Mouse (Mus musculus): ENCODE measurements around the gene Slc24a2. TPM values are rescaled to one million over a fixed set of nuclear protein-coding genes. Genes with fewer than 3 reads are reported as not detected.

Slc24a2 gene
- polyA plus RNA-seq, 1 experiment = not detected

- H3K36me3 ChIP-seq (ENCODE audit: control insufficient read depth, insufficient read depth, low read length) = no peaks in the 10 kb centered on the region
- no peaks in the 10 kb centered on the region for H3K27me3 ChIP-seq (ENCODE audit: control insufficient read depth, insufficient read depth, low read length)
- H3K4me3 ChIP-seq (ENCODE audit: low read depth, low read length) = no peak overlapping the region
- 86% methylated on average over 10 of the region's 10 CpGs for WGBS
- no peak for TF ChIP-seq POLR2A (IDR thresholded peaks at IDR 0.05; ENCODE audit: low read depth, low read length)
- TF ChIP-seq CTCF (IDR thresholded peaks at IDR 0.05; ENCODE audit: extremely low read depth, insufficient read length, insufficient replicate concordance, low read depth, low read length) = no peak
- H3K4me1 ChIP-seq (ENCODE audit: control insufficient read depth, insufficient read depth, insufficient read length, low read length) = no peaks in the 10 kb centered on the region
- H3K27ac ChIP-seq (ENCODE audit: insufficient read depth, low read depth, low read length) = no peak overlapping the region
These were observed 194.6 kb downstream of the Slc24a2 start for GRCm38 (mm10) chr4:87035701-87036100.

- TF ChIP-seq POLR2A (IDR thresholded peaks at IDR 0.05; ENCODE audit: low read depth, low read length) = no peak
- no peak overlapping the region for H3K4me3 ChIP-seq (ENCODE audit: low read depth, low read length)
- no peaks in the 10 kb centered on the region for H3K36me3 ChIP-seq (ENCODE audit: control insufficient read depth, insufficient read depth, low read length)
- H3K4me1 ChIP-seq (ENCODE audit: control insufficient read depth, insufficient read depth, insufficient read length, low read length) = no peaks in the 10 kb centered on the region
- 86% methylated on average over 8 of the region's 8 CpGs for WGBS
- no peaks in the 10 kb centered on the region for H3K27me3 ChIP-seq (ENCODE audit: control insufficient read depth, insufficient read depth, low read length)
- no peak overlapping the region for H3K27ac ChIP-seq (ENCODE audit: insufficient read depth, low read depth, low read length)
These were observed 197.6 kb downstream of the Slc24a2 start for GRCm38 (mm10) chr4:87032632-87033031.

- no peak overlapping the region for H3K27ac ChIP-seq (ENCODE audit: insufficient read depth, low read depth, low read length)
These were observed 199.2 kb downstream of the Slc24a2 start for GRCm38 (mm10) chr4:87031076-87031475.

GRCm38 (mm10) chr4:87026311-87027151, 203.7 kb downstream of the Slc24a2 start:
- WGBS = 69% methylated on average over 14 of the region's 14 CpGs
- Histone ChIP-seq H3K27ac (ENCODE audit: insufficient read depth, low read depth, low read length) (no peak overlapping the region), H3K4me3 (ENCODE audit: low read depth, low read length) (no peak overlapping the region), H3K4me1 (ENCODE audit: control insufficient read depth, insufficient read depth, insufficient read length, low read length) (no peaks in the 10 kb centered on the region), H3K27me3 (ENCODE audit: control insufficient read depth, insufficient read depth, low read length) (no peaks in the 10 kb centered on the region), H3K36me3 (ENCODE audit: control insufficient read depth, insufficient read depth, low read length) (no peaks in the 10 kb centered on the region)
- TF ChIP-seq POLR2A (IDR thresholded peaks at IDR 0.05; ENCODE audit: low read depth, low read length) (no peak), CTCF (IDR thresholded peaks at IDR 0.05; ENCODE audit: extremely low read depth, insufficient read length, insufficient replicate concordance, low read depth, low read length) (no peak)

More at GRCm38 (mm10) chr4:87031076-87031475, 199.2 kb downstream of the Slc24a2 start:
- Histone ChIP-seq H3K4me1 (ENCODE audit: control insufficient read depth, insufficient read depth, insufficient read length, low read length) (no peaks in the 10 kb centered on the region), H3K36me3 (ENCODE audit: control insufficient read depth, insufficient read depth, low read length) (no peaks in the 10 kb centered on the region), H3K4me3 (ENCODE audit: low read depth, low read length) (no peak overlapping the region), H3K27me3 (ENCODE audit: control insufficient read depth, insufficient read depth, low read length) (no peaks in the 10 kb centered on the region)
- TF ChIP-seq CTCF (IDR thresholded peaks at IDR 0.05; ENCODE audit: extremely low read depth, insufficient read length, insufficient replicate concordance, low read depth, low read length) = no peak
- TF ChIP-seq POLR2A (IDR thresholded peaks at IDR 0.05; ENCODE audit: low read depth, low read length) = no peak
- WGBS = 80% methylated on average over 2 of the region's 2 CpGs

- TF ChIP-seq POLR2A (IDR thresholded peaks at IDR 0.05; ENCODE audit: low read depth, low read length) = no peak
- no peak for TF ChIP-seq CTCF (IDR thresholded peaks at IDR 0.05; ENCODE audit: extremely low read depth, insufficient read length, insufficient replicate concordance, low read depth, low read length)
- WGBS = 74% methylated on average over 8 of the region's 8 CpGs
- Histone ChIP-seq H3K4me3 (ENCODE audit: low read depth, low read length) (no peak overlapping the region), H3K36me3 (ENCODE audit: control insufficient read depth, insufficient read depth, low read length) (no peaks in the 10 kb centered on the region), H3K27me3 (ENCODE audit: control insufficient read depth, insufficient read depth, low read length) (no peaks in the 10 kb centered on the region), H3K27ac (ENCODE audit: insufficient read depth, low read depth, low read length) (no peak overlapping the region), H3K4me1 (ENCODE audit: control insufficient read depth, insufficient read depth, insufficient read length, low read length) (no peaks in the 10 kb centered on the region)
These were observed 205.7 kb downstream of the Slc24a2 start for GRCm38 (mm10) chr4:87024556-87024955.

- Histone ChIP-seq H3K4me3 (ENCODE audit: low read depth, low read length) (no peak overlapping the region), H3K27me3 (ENCODE audit: control insufficient read depth, insufficient read depth, low read length) (no peaks in the 10 kb centered on the region), H3K4me1 (ENCODE audit: control insufficient read depth, insufficient read depth, insufficient read length, low read length) (no peaks in the 10 kb centered on the region), H3K36me3 (ENCODE audit: control insufficient read depth, insufficient read depth, low read length) (no peaks in the 10 kb centered on the region), H3K27ac (ENCODE audit: insufficient read depth, low read depth, low read length) (no peak overlapping the region)
- 47% methylated on average over 3 of the region's 3 CpGs for WGBS
- TF ChIP-seq CTCF (IDR thresholded peaks at IDR 0.05; ENCODE audit: extremely low read depth, insufficient read length, insufficient replicate concordance, low read depth, low read length) = no peak
- TF ChIP-seq POLR2A (IDR thresholded peaks at IDR 0.05; ENCODE audit: low read depth, low read length) = no peak
These were observed 208.7 kb downstream of the Slc24a2 start for GRCm38 (mm10) chr4:87021542-87021941.

- Histone ChIP-seq H3K4me1 (ENCODE audit: control insufficient read depth, insufficient read depth, insufficient read length, low read length) (no peaks in the 10 kb centered on the region), H3K27ac (ENCODE audit: insufficient read depth, low read depth, low read length) (no peak overlapping the region), H3K27me3 (ENCODE audit: control insufficient read depth, insufficient read depth, low read length) (no peaks in the 10 kb centered on the region), H3K36me3 (ENCODE audit: control insufficient read depth, insufficient read depth, low read length) (no peaks in the 10 kb centered on the region), H3K4me3 (ENCODE audit: low read depth, low read length) (no peak overlapping the region)
- 55% methylated on average over 13 of the region's 13 CpGs for WGBS
- TF ChIP-seq POLR2A (IDR thresholded peaks at IDR 0.05; ENCODE audit: low read depth, low read length) (no peak), CTCF (IDR thresholded peaks at IDR 0.05; ENCODE audit: extremely low read depth, insufficient read length, insufficient replicate concordance, low read depth, low read length) (no peak)
These were observed 210.7 kb downstream of the Slc24a2 start for GRCm38 (mm10) chr4:87019486-87020105.
